Comparison of ENCODE assay signal across 30 mouse cellular contexts in the genomic region with DNA sequence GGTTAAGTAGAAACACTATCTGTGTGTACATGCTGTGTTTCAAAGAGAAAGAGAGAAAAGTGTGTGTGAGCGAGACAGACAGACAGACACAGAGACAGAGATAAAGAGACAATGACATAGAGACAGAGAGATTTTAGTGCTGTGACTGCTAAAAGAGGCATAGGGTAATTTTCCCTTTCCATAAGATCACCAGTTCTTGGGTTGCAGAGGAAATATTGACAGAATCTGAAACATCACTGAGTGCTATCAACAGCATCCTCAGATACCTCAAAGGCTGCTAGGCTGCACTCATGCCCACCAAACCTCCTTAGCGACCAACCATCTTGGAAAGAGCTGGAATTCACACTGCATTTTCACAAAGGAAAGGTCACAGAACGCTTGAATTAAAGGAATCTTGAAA.
"Had no signal": no experiment of that assay in that cellular context is flagged by ENCODE, and none has a peak within 500 bp of the region (broad histone marks: within the 10 kb centered on the region; RNA-seq: fewer than 3 reads in every experiment).

No protein-coding gene starts in this region.

- H3K4me2 ChIP-seq: limb, embryonic 12.5 days; limb, embryonic 13.5 days; limb, embryonic 15.5 days; liver, embryonic 11.5 days; liver, embryonic 12.5 days; liver, embryonic 13.5 days; liver, embryonic 15.5 days; lung, embryonic 14.5 days; lung, embryonic 15.5 days; midbrain, embryonic 12.5 days; midbrain, embryonic 13.5 days; midbrain, embryonic 15.5 days; neural tube, embryonic 12.5 days had no signal

- H3K4me3 ChIP-seq: limb, embryonic 10.5 days; limb, embryonic 12.5 days; limb, embryonic 13.5 days; limb, embryonic 15.5 days; liver, embryonic 12.5 days; liver, embryonic 13.5 days; liver, embryonic 15.5 days; lung, embryonic 15.5 days; megakaryocyte, embryonic 14.5 days; midbrain, embryonic 12.5 days; midbrain, embryonic 13.5 days; midbrain, embryonic 15.5 days; myocyte; neural tube, embryonic 12.5 days had no signal

- H3K27me3 ChIP-seq: limb, embryonic 12.5 days; limb, embryonic 13.5 days; limb, embryonic 15.5 days; liver, embryonic 12.5 days; liver, embryonic 13.5 days; liver, embryonic 15.5 days; lung, embryonic 15.5 days; megakaryocyte, embryonic 14.5 days; midbrain, embryonic 12.5 days; midbrain, embryonic 13.5 days; midbrain, embryonic 15.5 days; neural tube, embryonic 12.5 days had no signal

- H3K9me3 ChIP-seq: limb, embryonic 10.5 days; limb, embryonic 13.5 days; limb, embryonic 15.5 days; liver, embryonic 12.5 days; liver, embryonic 13.5 days; liver, embryonic 15.5 days; lung, embryonic 15.5 days; megakaryocyte, embryonic 14.5 days; midbrain, embryonic 12.5 days; midbrain, embryonic 13.5 days; midbrain, embryonic 15.5 days; neural tube, embryonic 12.5 days had no signal

- DNase-seq: left cerebral cortex, postnatal 4 days; liver; liver, embryonic 13.5 days; liver, postnatal 0 days; lung, adult 18-20 months; lung, adult 2 months; lung, embryonic 14.5 days; lung, postnatal 10 days; lung, postnatal 14 days; lung, postnatal 36 days; lung, postnatal 4 days; midbrain, embryonic 14.5 days had no signal

- H3K27ac ChIP-seq: limb, embryonic 10.5 days; limb, embryonic 12.5 days; limb, embryonic 13.5 days; limb, embryonic 15.5 days; liver, embryonic 12.5 days; liver, embryonic 13.5 days; liver, embryonic 14.5 days; liver, embryonic 15.5 days; lung, embryonic 15.5 days; macrophage; midbrain, embryonic 12.5 days; midbrain, embryonic 13.5 days; midbrain, embryonic 15.5 days; neural tube, embryonic 12.5 days had no signal

- H3K36me3 ChIP-seq: limb, embryonic 10.5 days; limb, embryonic 12.5 days; limb, embryonic 13.5 days; limb, embryonic 15.5 days; liver, embryonic 12.5 days; liver, embryonic 13.5 days; liver, embryonic 15.5 days; lung, embryonic 15.5 days; midbrain, embryonic 12.5 days; midbrain, embryonic 13.5 days; midbrain, embryonic 15.5 days; neural tube, embryonic 12.5 days had no signal

- ATAC-seq: liver, embryonic 12.5 days; liver, postnatal 0 days; lung, postnatal 0 days; midbrain, embryonic 13.5 days; midbrain, embryonic 15.5 days; midbrain, embryonic 16.5 days had no signal

- H3K9ac ChIP-seq: limb, embryonic 12.5 days; limb, embryonic 13.5 days; limb, embryonic 15.5 days; liver, embryonic 12.5 days; liver, embryonic 13.5 days; liver, embryonic 14.5 days; liver, embryonic 15.5 days; liver, postnatal 0 days; lung, embryonic 14.5 days; lung, embryonic 15.5 days; midbrain, embryonic 12.5 days; midbrain, embryonic 13.5 days; midbrain, embryonic 15.5 days; neural tube, embryonic 12.5 days had no signal

- H3K4me1 ChIP-seq: limb, embryonic 10.5 days; limb, embryonic 15.5 days; liver, embryonic 12.5 days; liver, embryonic 13.5 days; liver, embryonic 15.5 days; lung, embryonic 15.5 days; megakaryocyte, embryonic 14.5 days; midbrain, embryonic 12.5 days; midbrain, embryonic 13.5 days; midbrain, embryonic 15.5 days; neural tube, embryonic 12.5 days had no signal
